Mouse (Mus musculus) forebrain, embryonic 15.5 days (tissue): Measurements from ENCODE around the gene Gpr19. TPM values are rescaled to one million over a fixed set of nuclear protein-coding genes. Genes with fewer than 3 reads are reported as not detected.

Experiments
- ATAC-seq: fragments of 200-750 bp; cut with Nextera tagmentation; replicated peaks from 2 replicates; pipeline ENCODE4 v1.8.0; 2017; ENCODE audit warnings: mild to moderate bottlenecking, moderate TSS enrichment, moderate library complexity
- H3K27ac ChIP-seq: fragments of 300-500 bp; sonication (generic); replicated peaks from 2 replicates; pipeline ENCODE4 v1.5.1; 2015; ENCODE audit warnings: mild to moderate bottlenecking, inconsistent platforms
- H3K27me3 ChIP-seq: fragments of 300-500 bp; sonication (generic); 2 replicates; pipeline ENCODE4 v1.6.1; 2015; ENCODE audit warnings: inconsistent platforms
- H3K36me3 ChIP-seq: fragments of 300-500 bp; sonication (generic); 2 replicates; pipeline ENCODE4 v1.6.1; 2015; ENCODE audit warnings: mild to moderate bottlenecking, inconsistent platforms
- H3K4me1 ChIP-seq: fragments of 300-500 bp; sonication (generic); 2 replicates; pipeline ENCODE4 v1.6.1; 2015; ENCODE audit warnings: inconsistent platforms
- H3K4me2 ChIP-seq: fragments of 300-500 bp; sonication (generic); replicated peaks from 2 replicates; pipeline ENCODE4 v1.6.1; 2015; ENCODE audit warnings: mild to moderate bottlenecking, inconsistent platforms
- H3K4me3 ChIP-seq: fragments of 300-500 bp; sonication (generic); 2 replicates; pipeline ENCODE4 v1.5.1; 2015; ENCODE audit warnings: mild to moderate bottlenecking, inconsistent platforms
- H3K9ac ChIP-seq: fragments of 300-500 bp; sonication (generic); replicated peaks from 2 replicates; pipeline ENCODE4 v1.6.1; 2015; ENCODE audit warnings: mild to moderate bottlenecking, inconsistent platforms
- H3K9me3 ChIP-seq: fragments of 300-500 bp; sonication (generic); 2 replicates; pipeline ENCODE4 v1.6.1; 2016; ENCODE audit warnings: inconsistent platforms
- WGBS: fragments of 180-500 bp; shearing (Covaris S2); methylation state at CpG from one replicate; pipeline ENCODE4 v1.1.7; 2015; ENCODE audit warnings: mixed read lengths; 5-methylcytosine and 5-hydroxymethylcytosine counted together
- polyA plus RNA-seq: library from polyadenylated mRNA; unstranded; fragments of >200 nt; fragmentation: Nextera tagmentation; extraction: Ambion mirVana; gene quantifications from 2 replicates; pipeline ENCODE4 v1.2.1, GENCODE M21; 2015

Gpr19 gene
- polyA plus RNA-seq, 1 experiment from 2014 or later, result 47.7 TPM

GRCm38 (mm10) chr6:134860275-134860674 is 38.1 kb downstream of the Gpr19 start:
- no peak overlapping the region for H3K9ac ChIP-seq
- no peak overlapping the region for H3K4me2 ChIP-seq
- no peak for ATAC-seq
- H3K4me1 ChIP-seq, result peaks cover 17% of the 10 kb centered on the region
- 87% methylated on average over 4 of the region's 4 CpGs for WGBS
- H3K9me3 ChIP-seq, result no peaks in the 10 kb centered on the region
- no peak overlapping the region for H3K4me3 ChIP-seq
- H3K36me3 ChIP-seq, result peaks cover 7% of the 10 kb centered on the region; the same call in 1 of the 2 replicates
- no peak overlapping the region for H3K27ac ChIP-seq
- no peaks in the 10 kb centered on the region for H3K27me3 ChIP-seq

GRCm38 (mm10) chr6:134859021-134859420 is 39.4 kb downstream of the Gpr19 start:
- H3K36me3 ChIP-seq, result peaks cover 7% of the 10 kb centered on the region; the same call in 1 of the 2 replicates
- ATAC-seq, result no peak
- H3K4me1 ChIP-seq, result peaks cover 17% of the 10 kb centered on the region
- H3K4me3 ChIP-seq, result no peak overlapping the region
- no peaks in the 10 kb centered on the region for H3K9me3 ChIP-seq
- H3K9ac ChIP-seq, result no peak overlapping the region
- no peaks in the 10 kb centered on the region for H3K27me3 ChIP-seq
- no peak overlapping the region for H3K27ac ChIP-seq
- 91% methylated on average over 6 of the region's 6 CpGs for WGBS
- no peak overlapping the region for H3K4me2 ChIP-seq

- Histone ChIP-seq H3K36me3 (peaks cover 15% of the 10 kb centered on the region), H3K9ac (no peak overlapping the region), H3K27me3 (no peaks in the 10 kb centered on the region), H3K4me1 (no peaks in the 10 kb centered on the region), H3K9me3 (no peaks in the 10 kb centered on the region), H3K4me3 (no peak overlapping the region), H3K27ac (no peak overlapping the region), H3K4me2 (no peak overlapping the region)
- ATAC-seq, result no peak
- WGBS, result 90% methylated on average over 16 of the region's 16 CpGs
Observed at GRCm38 (mm10) chr6:134855926-134856325, 42.5 kb downstream of the Gpr19 start.

GRCm38 (mm10) chr6:134854782-134855181 is 43.6 kb downstream of the Gpr19 start:
- Histone ChIP-seq H3K4me1 (no peaks in the 10 kb centered on the region), H3K4me3 (no peak overlapping the region), H3K9me3 (no peaks in the 10 kb centered on the region), H3K9ac (no peak overlapping the region), H3K27me3 (no peaks in the 10 kb centered on the region), H3K36me3 (peaks cover 18% of the 10 kb centered on the region), H3K27ac (no peak overlapping the region), H3K4me2 (no peak overlapping the region)
- WGBS, result 87% methylated on average over 5 of the region's 5 CpGs
- ATAC-seq, result peak; percentile 32; the same call in 1 of the 2 replicates

- Histone ChIP-seq H3K4me1 (no peaks in the 10 kb centered on the region), H3K9ac (no peak overlapping the region), H3K4me3 (no peak overlapping the region), H3K27me3 (no peaks in the 10 kb centered on the region), H3K9me3 (no peaks in the 10 kb centered on the region), H3K27ac (no peak overlapping the region), H3K4me2 (no peak overlapping the region), H3K36me3 (peaks cover 11% of the 10 kb centered on the region; the same call in 1 of the 2 replicates)
- WGBS, result 75% methylated on average over 3 of the region's 3 CpGs
- ATAC-seq, result no peak
Observed at GRCm38 (mm10) chr6:134849985-134850384, 48.4 kb downstream of the Gpr19 start.

- Histone ChIP-seq H3K4me3 (no peak overlapping the region), H3K27ac (no peak overlapping the region), H3K4me2 (no peak overlapping the region), H3K9me3 (no peaks in the 10 kb centered on the region), H3K27me3 (no peaks in the 10 kb centered on the region), H3K36me3 (peaks cover 11% of the 10 kb centered on the region; the same call in 1 of the 2 replicates), H3K4me1 (no peaks in the 10 kb centered on the region), H3K9ac (no peak overlapping the region)
- 89% methylated on average over 2 of the region's 2 CpGs for WGBS
- no peak for ATAC-seq
Observed at GRCm38 (mm10) chr6:134849461-134849860, 48.9 kb downstream of the Gpr19 start.

GRCm38 (mm10) chr6:134848197-134848890 is 50.0 kb downstream of the Gpr19 start:
- no peaks in the 10 kb centered on the region for H3K4me1 ChIP-seq
- H3K27me3 ChIP-seq, result no peaks in the 10 kb centered on the region
- H3K9ac ChIP-seq, result no peak overlapping the region
- H3K9me3 ChIP-seq, result no peaks in the 10 kb centered on the region
- no peak overlapping the region for H3K4me3 ChIP-seq
- no peak overlapping the region for H3K4me2 ChIP-seq
- 76% methylated on average over 5 of the region's 5 CpGs for WGBS
- no peak for ATAC-seq
- no peak overlapping the region for H3K27ac ChIP-seq
- H3K36me3 ChIP-seq, result peaks cover 11% of the 10 kb centered on the region; the same call in 1 of the 2 replicates

- Histone ChIP-seq H3K4me3 (no peak overlapping the region), H3K27ac (no peak overlapping the region), H3K9ac (no peak overlapping the region), H3K27me3 (no peaks in the 10 kb centered on the region), H3K9me3 (no peaks in the 10 kb centered on the region), H3K4me2 (no peak overlapping the region), H3K4me1 (no peaks in the 10 kb centered on the region), H3K36me3 (peaks cover 7% of the 10 kb centered on the region; the same call in 1 of the 2 replicates)
- no peak for ATAC-seq
- 91% methylated on average over 4 of the region's 4 CpGs for WGBS
Observed at GRCm38 (mm10) chr6:134847550-134847949, 50.8 kb downstream of the Gpr19 start.

- WGBS, result 72% methylated on average over 6 of the region's 6 CpGs
- no peak overlapping the region for H3K9ac ChIP-seq
- H3K4me2 ChIP-seq, result no peak overlapping the region
- peaks cover 6% of the 10 kb centered on the region; the same call in 1 of the 2 replicates for H3K36me3 ChIP-seq
- H3K4me3 ChIP-seq, result no peak overlapping the region
- H3K9me3 ChIP-seq, result no peaks in the 10 kb centered on the region
- no peaks in the 10 kb centered on the region for H3K4me1 ChIP-seq
- no peak overlapping the region for H3K27ac ChIP-seq
- H3K27me3 ChIP-seq, result no peaks in the 10 kb centered on the region
- no peak for ATAC-seq
Observed at GRCm38 (mm10) chr6:134846308-134846707, 52.1 kb downstream of the Gpr19 start.

- no peak overlapping the region for H3K27ac ChIP-seq
- H3K9me3 ChIP-seq, result no peaks in the 10 kb centered on the region
- WGBS, result 82% methylated on average over 4 of the region's 4 CpGs
- no peak overlapping the region for H3K4me2 ChIP-seq
- peaks cover under 1% of the 10 kb centered on the region; the same call in 1 of the 2 replicates for H3K36me3 ChIP-seq
- no peak for ATAC-seq
- H3K9ac ChIP-seq, result no peak overlapping the region
- no peaks in the 10 kb centered on the region for H3K4me1 ChIP-seq
- no peaks in the 10 kb centered on the region for H3K27me3 ChIP-seq
- no peak overlapping the region for H3K4me3 ChIP-seq
Observed at GRCm38 (mm10) chr6:134845726-134846125, 52.7 kb downstream of the Gpr19 start.

GRCm38 (mm10) chr6:134840346-134840745 is 58.0 kb downstream of the Gpr19 start:
- Histone ChIP-seq H3K36me3 (no peaks in the 10 kb centered on the region), H3K9me3 (no peaks in the 10 kb centered on the region), H3K4me2 (no peak overlapping the region), H3K4me1 (no peaks in the 10 kb centered on the region), H3K9ac (no peak overlapping the region), H3K27me3 (no peaks in the 10 kb centered on the region), H3K27ac (no peak overlapping the region), H3K4me3 (no peak overlapping the region)
- 79% methylated on average over 2 of the region's 2 CpGs for WGBS
- ATAC-seq, result no peak

- H3K4me2 ChIP-seq, result no peak overlapping the region
- H3K4me3 ChIP-seq, result no peak overlapping the region
- H3K9ac ChIP-seq, result no peak overlapping the region
- no peaks in the 10 kb centered on the region for H3K9me3 ChIP-seq
- ATAC-seq, result no peak
- no peaks in the 10 kb centered on the region for H3K27me3 ChIP-seq
- H3K27ac ChIP-seq, result no peak overlapping the region
- H3K4me1 ChIP-seq, result no peaks in the 10 kb centered on the region
- 93% methylated on average over 4 of the region's 4 CpGs for WGBS
- no peaks in the 10 kb centered on the region for H3K36me3 ChIP-seq
Observed at GRCm38 (mm10) chr6:134838111-134838510, 60.3 kb downstream of the Gpr19 start.
